In the genomic region with DNA sequence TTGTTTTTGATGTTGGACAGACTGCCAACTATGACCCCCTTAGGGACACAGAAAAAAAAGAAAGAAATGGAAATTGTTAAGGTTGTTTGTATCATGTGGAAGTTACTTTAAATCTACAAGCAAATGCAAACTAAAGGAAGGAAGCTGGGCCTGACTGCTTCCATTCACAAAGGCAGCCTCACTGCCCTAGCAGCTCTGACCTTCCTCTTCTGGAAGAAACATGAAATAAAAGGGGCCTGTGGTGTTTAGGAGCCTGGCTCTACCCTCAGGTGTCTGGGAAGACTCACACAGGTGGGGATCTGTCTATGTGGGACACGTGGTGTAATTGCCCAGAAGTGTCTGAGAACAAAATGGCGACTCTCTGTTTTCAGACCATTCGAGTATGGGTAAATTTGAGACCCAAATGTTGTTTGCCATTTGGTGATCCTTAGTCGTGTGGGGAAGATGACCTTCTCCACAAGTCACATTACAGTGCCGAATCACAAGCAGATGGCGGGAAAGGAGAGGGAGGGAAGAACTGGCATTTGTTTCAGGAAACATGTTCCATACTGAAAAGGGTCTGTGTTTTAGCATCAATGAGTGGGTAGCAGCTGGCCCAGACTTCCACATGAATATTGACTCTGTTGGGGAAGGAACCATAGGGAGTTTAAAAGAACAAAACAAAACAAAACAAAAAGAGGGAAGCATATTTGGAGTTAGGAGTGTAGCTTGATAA, we compare ENCODE assay signal across 9 mouse cellular contexts. TPM values are rescaled to one million over a fixed set of nuclear protein-coding genes. Genes with fewer than 3 reads are reported as not detected.
DNase-seq lines count a peak whose midpoint lies in the region; ATAC-seq lines count a peak whose summit lies in the region.
"Had no signal": no experiment of that assay in that cellular context is flagged by ENCODE, and none has a peak within 500 bp of the region (broad histone marks: within the 10 kb centered on the region; RNA-seq: fewer than 3 reads in every experiment).

No protein-coding gene starts in this region.

- H3K4me3 ChIP-seq in heart, embryonic 15.5 days, result no peak overlapping the region
- no peak overlapping the region for H3K4me3 ChIP-seq in neural tube, embryonic 13.5 days
- H3K4me3 ChIP-seq in neural tube, embryonic 15.5 days (replicated peaks), result no peak overlapping the region
- no peak overlapping the region for H3K4me3 ChIP-seq in limb, embryonic 12.5 days (replicated peaks)
- H3K4me3 ChIP-seq: erythroblast, embryonic 14.5 days had no signal

- ATAC-seq in heart, embryonic 15.5 days (replicated peaks; ENCODE audit: insufficient number of reproducible peaks, insufficient read depth, low FRiP score, low read depth), result no peak
- ATAC-seq in neural tube, embryonic 13.5 days (ENCODE audit: low read depth), result no peak
- no peak for ATAC-seq in neural tube, embryonic 15.5 days (ENCODE audit: low FRiP score)
- ATAC-seq in limb, embryonic 12.5 days (ENCODE audit: insufficient number of reproducible peaks, insufficient read depth, low FRiP score, low TSS enrichment, low read depth), result no peak

- H3K27me3 ChIP-seq in heart, embryonic 15.5 days, result no peaks in the 10 kb centered on the region
- no peaks in the 10 kb centered on the region for H3K27me3 ChIP-seq in neural tube, embryonic 13.5 days
- no peaks in the 10 kb centered on the region for H3K27me3 ChIP-seq in neural tube, embryonic 15.5 days (replicated peaks)
- H3K27me3 ChIP-seq in limb, embryonic 12.5 days, result no peaks in the 10 kb centered on the region

- H3K4me1 ChIP-seq in heart, embryonic 15.5 days (replicated peaks), result peaks cover 48% of the 10 kb centered on the region
- H3K4me1 ChIP-seq in neural tube, embryonic 13.5 days (replicated peaks), result peaks cover 17% of the 10 kb centered on the region; the same call in 1 of the 2 replicates
- H3K4me1 ChIP-seq in neural tube, embryonic 15.5 days, result peaks cover 14% of the 10 kb centered on the region; the same call in 1 of the 2 replicates
- peaks cover 40% of the 10 kb centered on the region for H3K4me1 ChIP-seq in limb, embryonic 12.5 days (replicated peaks)

- H3K36me3 ChIP-seq in heart, embryonic 15.5 days, result peaks cover 24% of the 10 kb centered on the region
- H3K36me3 ChIP-seq in neural tube, embryonic 13.5 days, result peaks cover 6% of the 10 kb centered on the region
- peaks cover 12% of the 10 kb centered on the region; the same call in 1 of the 2 replicates for H3K36me3 ChIP-seq in neural tube, embryonic 15.5 days
- peaks cover 37% of the 10 kb centered on the region for H3K36me3 ChIP-seq in limb, embryonic 12.5 days

- peak overlapping the region; percentile 40 for H3K4me2 ChIP-seq in heart, embryonic 15.5 days
- H3K4me2 ChIP-seq in neural tube, embryonic 13.5 days, result no peak overlapping the region
- no peak overlapping the region for H3K4me2 ChIP-seq in neural tube, embryonic 15.5 days
- no peak overlapping the region for H3K4me2 ChIP-seq in limb, embryonic 12.5 days

- H3K27ac ChIP-seq in heart, embryonic 15.5 days, result peak overlapping the region; percentile 90
- 0 out of 2 replicates have a peak overlapping the region, but pooled peaks have one; percentile 14 for H3K27ac ChIP-seq in neural tube, embryonic 13.5 days (replicated peaks)
- H3K27ac ChIP-seq in neural tube, embryonic 15.5 days (replicated peaks), result no peak overlapping the region
- H3K27ac ChIP-seq in limb, embryonic 12.5 days, result peak overlapping the region; percentile 84

- no peak overlapping the region for H3K9ac ChIP-seq in heart, embryonic 15.5 days
- no peak overlapping the region for H3K9ac ChIP-seq in neural tube, embryonic 13.5 days
- H3K9ac ChIP-seq in neural tube, embryonic 15.5 days (replicated peaks), result no peak overlapping the region
- H3K9ac ChIP-seq in limb, embryonic 12.5 days (replicated peaks), result no peak overlapping the region

- no peaks in the 10 kb centered on the region for H3K9me3 ChIP-seq in heart, embryonic 15.5 days (replicated peaks)
- no peaks in the 10 kb centered on the region for H3K9me3 ChIP-seq in neural tube, embryonic 13.5 days
- H3K9me3 ChIP-seq in neural tube, embryonic 15.5 days (replicated peaks), result no peaks in the 10 kb centered on the region
- H3K9me3 ChIP-seq in limb, embryonic 12.5 days, result no peaks in the 10 kb centered on the region

- DNase-seq in heart, adult 18-20 months, result no peak
- no peak for DNase-seq in right cerebral cortex, postnatal 14 days
- no peak for DNase-seq in adrenal gland, postnatal 36 days
- no peak for DNase-seq in urinary bladder, postnatal 25 days (ENCODE audit: low spot score)

- 55% methylated on average over 6 of the region's 6 CpGs for WGBS in heart, embryonic 15.5 days
- WGBS in neural tube, embryonic 13.5 days, result 65% methylated on average over 6 of the region's 6 CpGs
- 70% methylated on average over 6 of the region's 6 CpGs for WGBS in neural tube, embryonic 15.5 days
- 51% methylated on average over 6 of the region's 6 CpGs for WGBS in limb, embryonic 12.5 days

RNA-seq across cellular contexts. Expression of gene Naa20, which starts 13.0 kb away (rescaled TPM):
- polyA plus RNA-seq in heart, embryonic 15.5 days (2015; fragmentation: Nextera tagmentation; extraction: Ambion mirVana), result 163 and 180 TPM in 2 replicates
- 10 to 100 TPM; 82.5 to 82.7 TPM for total RNA-seq in heart, adult 18-20 months (2021)
- 127 and 135 TPM in 2 replicates for polyA plus RNA-seq in neural tube, embryonic 13.5 days (2015; fragmentation: Nextera tagmentation; extraction: Ambion mirVana)
- polyA plus RNA-seq in neural tube, embryonic 15.5 days (2015; fragmentation: Nextera tagmentation; extraction: Ambion mirVana), result 130 and 140 TPM in 2 replicates
- polyA plus RNA-seq in limb, embryonic 12.5 days (2016; fragmentation: Nextera tagmentation; extraction: Ambion mirVana), result 156 and 160 TPM in 2 replicates
- total RNA-seq in adrenal gland, postnatal 36 days (2021), result 10 to 100 TPM; 51.3 to 60.0 TPM

RNA-seq across cellular contexts. Expression of gene Cfap61, which starts 45.7 kb away (rescaled TPM):
- polyA plus RNA-seq in heart, embryonic 15.5 days (2015; fragmentation: Nextera tagmentation; extraction: Ambion mirVana), result 0.28 and 1.8 TPM in 2 replicates
- total RNA-seq in heart, adult 18-20 months (2021), result 1 to 10 TPM in 1 of 2 experiments, under 1 TPM in 1; 0.37 to 1.2 TPM
- polyA plus RNA-seq in neural tube, embryonic 13.5 days (2015; fragmentation: Nextera tagmentation; extraction: Ambion mirVana), result 2.2 and 4.7 TPM in 2 replicates
- polyA plus RNA-seq in neural tube, embryonic 15.5 days (2015; fragmentation: Nextera tagmentation; extraction: Ambion mirVana), result 2.7 and 3.4 TPM in 2 replicates
- polyA plus RNA-seq in limb, embryonic 12.5 days (2016; fragmentation: Nextera tagmentation; extraction: Ambion mirVana), result 0.21 and 1.2 TPM in 2 replicates
- 10 to 100 TPM; 21.3 to 27.2 TPM for total RNA-seq in adrenal gland, postnatal 36 days (2021)
- polyA plus RNA-seq: erythroblast, embryonic 14.5 days had no signal

RNA-seq across cellular contexts. Expression of gene Crnkl1, which starts 45.9 kb away (rescaled TPM):
- 14.7 and 15.4 TPM in 2 replicates for polyA plus RNA-seq in heart, embryonic 15.5 days (2015; fragmentation: Nextera tagmentation; extraction: Ambion mirVana)
- total RNA-seq in heart, adult 18-20 months (2021), result 10 to 100 TPM; 18.0 to 19.7 TPM
- polyA plus RNA-seq in neural tube, embryonic 13.5 days (2015; fragmentation: Nextera tagmentation; extraction: Ambion mirVana), result 26.2 and 27.8 TPM in 2 replicates
- polyA plus RNA-seq in neural tube, embryonic 15.5 days (2015; fragmentation: Nextera tagmentation; extraction: Ambion mirVana), result 18.8 and 22.7 TPM in 2 replicates
- 36.1 and 38.4 TPM in 2 replicates for polyA plus RNA-seq in limb, embryonic 12.5 days (2016; fragmentation: Nextera tagmentation; extraction: Ambion mirVana)
- 10 to 100 TPM; 26.6 to 26.9 TPM for total RNA-seq in adrenal gland, postnatal 36 days (2021)
